Mouse (Mus musculus) E14TG2a.4 (cell line): Measurements from ENCODE around the gene Gm26602.

Experiments
- H3K27me3 ChIP-seq: 2 replicates; pipeline ENCODE4 v1.6.1; 2014; ENCODE audit warnings: low read length, control low read depth; ENCODE audit not compliant: insufficient read depth
- H3K36me3 ChIP-seq: 2 replicates; pipeline ENCODE4 v1.6.1; 2014; ENCODE audit warnings: low read length, control low read depth; ENCODE audit not compliant: insufficient read depth
- H3K4me1 ChIP-seq: replicated peaks from 2 replicates; pipeline ENCODE4 v1.6.1; 2014; ENCODE audit warnings: low read depth, low read length, control low read depth
- H3K4me3 ChIP-seq: replicated peaks from 2 replicates; pipeline ENCODE4 v1.5.1; 2014; ENCODE audit warnings: mild to moderate bottlenecking, low read length
- H3K9me3 ChIP-seq: 2 replicates; pipeline ENCODE4 v1.6.1; 2014; ENCODE audit warnings: low read length, control low read depth
- CTCF ChIP-seq: conservative IDR thresholded peaks from 2 replicates; pipeline ENCODE4 v1.5.1; 2014; ENCODE audit warnings: low read length
- NANOG ChIP-seq: IDR thresholded peaks from 2 replicates; pipeline ENCODE4 v1.6.1; 2014; ENCODE audit warnings: borderline replicate concordance, low read length, mixed read lengths
- POU5F1 ChIP-seq: IDR thresholded peaks from 2 replicates; pipeline ENCODE4 v1.6.1; 2014; ENCODE audit warnings: low read length, borderline replicate concordance

Gene Gm26602

GRCm38 (mm10) chr10:79933145-79933679 lies 22.6 kb downstream of the Gm26602 start:
- peaks cover 14% of the 10 kb centered on the region; the same call in 1 of the 2 replicates for H3K36me3 ChIP-seq
- H3K9me3 ChIP-seq: 0 out of 2 replicates have a peak, but pooled peaks cover 2% of the 10 kb centered on the region
- TF ChIP-seq NANOG: no peak
- no peak for TF ChIP-seq POU5F1
- no peak for TF ChIP-seq CTCF
- H3K4me1 ChIP-seq: peaks cover 66% of the 10 kb centered on the region
- H3K27me3 ChIP-seq: peaks cover 17% of the 10 kb centered on the region
- H3K4me3 ChIP-seq: no peak overlapping the region

- no peak overlapping the region for H3K4me3 ChIP-seq
- H3K9me3 ChIP-seq: 0 out of 2 replicates have a peak, but pooled peaks cover 2% of the 10 kb centered on the region
- TF ChIP-seq CTCF (no peak), NANOG (no peak), POU5F1 (no peak)
- peaks cover 66% of the 10 kb centered on the region for H3K4me1 ChIP-seq
- H3K36me3 ChIP-seq: peaks cover 14% of the 10 kb centered on the region; the same call in 1 of the 2 replicates
- peaks cover 12% of the 10 kb centered on the region for H3K27me3 ChIP-seq
Measured at GRCm38 (mm10) chr10:79933861-79934260, 23.2 kb downstream of the Gm26602 start.

- Histone ChIP-seq H3K27me3 (peaks cover 9% of the 10 kb centered on the region), H3K4me3 (no peak overlapping the region), H3K36me3 (peaks cover 14% of the 10 kb centered on the region; the same call in 1 of the 2 replicates), H3K9me3 (0 out of 2 replicates have a peak, but pooled peaks cover 2% of the 10 kb centered on the region), H3K4me1 (peaks cover 66% of the 10 kb centered on the region)
- TF ChIP-seq POU5F1 (no peak), NANOG (no peak)
Measured at GRCm38 (mm10) chr10:79934272-79934721, 23.6 kb downstream of the Gm26602 start.

GRCm38 (mm10) chr10:79934794-79935569 lies 24.3 kb downstream of the Gm26602 start:
- H3K4me1 ChIP-seq: peaks cover 67% of the 10 kb centered on the region
- H3K27me3 ChIP-seq: peaks cover 3% of the 10 kb centered on the region; the same call in 1 of the 2 replicates
- H3K36me3 ChIP-seq: peaks cover 14% of the 10 kb centered on the region; the same call in 1 of the 2 replicates
- TF ChIP-seq NANOG (no peak), POU5F1 (no peak), CTCF (no peak)
- H3K9me3 ChIP-seq: 0 out of 2 replicates have a peak, but pooled peaks cover 2% of the 10 kb centered on the region
- H3K4me3 ChIP-seq: peak overlapping the region; percentile 46; the same call in 1 of the 2 replicates

- H3K4me1 ChIP-seq: peaks cover 67% of the 10 kb centered on the region
- TF ChIP-seq CTCF (no peak), POU5F1 (no peak), NANOG (no peak)
Measured at GRCm38 (mm10) chr10:79936284-79936910, 25.7 kb downstream of the Gm26602 start.

GRCm38 (mm10) chr10:79936911-79937441 lies 26.3 kb downstream of the Gm26602 start:
- TF ChIP-seq NANOG: no peak

More at GRCm38 (mm10) chr10:79936284-79936910, 25.7 kb downstream of the Gm26602 start:
- peak overlapping the region; percentile 70 for H3K4me3 ChIP-seq
- H3K27me3 ChIP-seq: no peaks in the 10 kb centered on the region; the same call in 1 of the 2 replicates
- peaks cover 6% of the 10 kb centered on the region; the same call in 1 of the 2 replicates for H3K36me3 ChIP-seq
- H3K9me3 ChIP-seq: no peaks in the 10 kb centered on the region

GRCm38 (mm10) chr10:79937775-79938526 lies 27.3 kb downstream of the Gm26602 start:
- H3K4me1 ChIP-seq: peaks cover 58% of the 10 kb centered on the region
- H3K4me3 ChIP-seq: peak overlapping the region; percentile 54; the same call in 1 of the 2 replicates
- H3K27me3 ChIP-seq: no peaks in the 10 kb centered on the region; the same call in 1 of the 2 replicates
- H3K36me3 ChIP-seq: no peaks in the 10 kb centered on the region; the same call in 1 of the 2 replicates
- H3K9me3 ChIP-seq: no peaks in the 10 kb centered on the region
- TF ChIP-seq CTCF (no peak), NANOG (no peak), POU5F1 (no peak)

More at GRCm38 (mm10) chr10:79936911-79937441, 26.3 kb downstream of the Gm26602 start:
- peak overlapping the region; percentile 70 for H3K4me3 ChIP-seq
- H3K9me3 ChIP-seq: no peaks in the 10 kb centered on the region
- H3K4me1 ChIP-seq: peaks cover 66% of the 10 kb centered on the region
- peaks cover 2% of the 10 kb centered on the region; the same call in 1 of the 2 replicates for H3K36me3 ChIP-seq
- H3K27me3 ChIP-seq: no peaks in the 10 kb centered on the region; the same call in 1 of the 2 replicates
